Mouse (Mus musculus) gastrocnemius, adult 18-20 months (tissue): Measurements from ENCODE around the gene Capn13. TPM values are rescaled to one million over a fixed set of nuclear protein-coding genes. Genes with fewer than 3 reads are reported as not detected.
"Not testable (repeated sequence)": the region's sequence is repeated elsewhere in the genome, so short reads cannot be mapped to it uniquely, and the experiment has no call there.

ENCODE experiments used
- DNase-seq: peaks from one replicate; pipeline ENCODE4 v3.0.0; 2021; ENCODE audit warnings: low spot score
- total RNA-seq, 2 experiments: library from RNA; stranded (reverse); gene quantifications; 2 replicates each; pipeline ENCODE4 v1.2.3; 2021

The Capn13 gene
- total RNA-seq, 2 experiments from 2014 or later, result not detected

GRCm38 (mm10) chr17:73343632-73344390 is 56.9 kb downstream of the Capn13 start:
- DNase-seq, result no peak

DNA sequence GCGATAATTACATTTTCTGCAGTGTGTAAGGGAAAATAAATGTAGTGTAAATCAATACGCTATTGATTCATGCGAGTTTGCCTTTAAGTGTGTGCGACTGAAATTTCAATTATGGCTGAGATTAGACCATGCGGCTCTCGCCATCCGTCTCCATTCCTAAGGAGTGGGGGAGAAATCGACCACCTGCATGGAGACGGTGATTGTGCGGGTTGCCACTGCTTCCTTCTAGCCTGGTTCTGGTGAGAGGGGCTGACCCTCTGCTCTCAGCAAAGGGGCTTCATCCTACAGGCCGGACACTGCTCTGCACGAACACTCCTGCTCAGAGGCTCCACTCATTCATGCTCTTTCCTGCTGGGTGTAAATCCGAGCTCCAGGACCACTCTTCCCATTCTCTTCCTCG is 58.0 kb downstream of the Capn13 start:
- DNase-seq, result no peak

GRCm38 (mm10) chr17:73329071-73329470 is 71.6 kb downstream of the Capn13 start:
- no peak for DNase-seq

GRCm38 (mm10) chr17:73325314-73325713 is 75.4 kb downstream of the Capn13 start:
- DNase-seq, result no peak

- no peak for DNase-seq
These were observed 75.9 kb downstream of the Capn13 start for GRCm38 (mm10) chr17:73324732-73325131.

DNA sequence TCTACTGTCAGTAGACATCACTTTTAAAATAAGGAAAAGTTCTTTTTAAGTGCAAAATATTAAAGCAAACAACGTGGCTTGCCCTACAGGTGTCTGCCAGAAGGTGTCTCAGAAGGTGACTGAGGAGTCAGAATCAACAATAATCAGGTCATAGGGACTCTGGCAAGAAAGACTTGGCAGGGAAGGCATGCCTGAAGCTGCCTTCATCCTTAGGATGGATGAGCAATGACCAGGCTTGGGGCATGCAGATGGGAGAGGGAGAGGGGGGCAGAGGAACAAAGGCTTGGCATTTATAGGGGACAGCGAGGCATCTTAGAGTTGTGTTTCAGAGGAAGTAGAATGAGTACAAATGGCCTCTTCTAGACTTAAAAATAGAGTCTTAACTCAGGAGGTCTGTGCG is 76.7 kb downstream of the Capn13 start:
- no peak for DNase-seq

DNA sequence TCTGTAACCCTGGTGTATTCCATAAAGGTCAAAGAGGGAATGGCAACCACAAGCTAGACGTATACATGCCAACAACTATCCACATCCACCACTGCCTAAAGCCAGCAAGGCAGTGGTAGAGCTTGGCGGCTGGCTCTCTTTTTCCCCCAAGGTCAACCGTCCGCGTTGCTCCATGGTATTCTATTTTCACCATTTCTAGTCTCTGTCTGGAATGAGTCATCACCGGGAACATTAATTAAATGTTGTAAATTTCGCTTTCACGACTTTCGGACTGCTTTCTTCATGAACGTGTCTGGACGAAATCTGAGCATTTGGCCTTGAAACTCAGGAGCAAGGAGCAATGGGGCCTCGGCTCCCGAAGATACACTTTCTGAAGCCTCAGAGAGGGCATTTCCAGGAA is 85.9 kb downstream of the Capn13 start:
- DNase-seq, result no peak

DNA sequence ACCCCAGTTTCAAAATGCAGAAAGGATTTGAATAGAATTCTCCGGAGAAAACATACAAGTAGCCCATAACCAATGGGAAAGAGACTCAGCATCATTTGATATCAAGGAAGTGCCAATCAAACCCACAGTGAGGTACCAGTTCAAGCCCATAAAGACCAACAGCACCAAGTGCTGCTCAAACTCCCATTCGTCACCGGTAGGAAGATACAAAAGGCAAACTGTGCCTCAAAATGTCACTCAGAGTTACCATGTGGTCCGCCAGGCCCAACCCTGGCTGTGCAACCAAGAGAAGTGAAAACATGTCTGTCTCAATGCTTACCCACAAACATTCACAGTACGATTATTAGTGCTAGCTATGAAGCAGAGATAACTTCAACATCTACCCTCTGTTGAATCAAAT is 89.2 kb downstream of the Capn13 start:
- no peak for DNase-seq

DNA sequence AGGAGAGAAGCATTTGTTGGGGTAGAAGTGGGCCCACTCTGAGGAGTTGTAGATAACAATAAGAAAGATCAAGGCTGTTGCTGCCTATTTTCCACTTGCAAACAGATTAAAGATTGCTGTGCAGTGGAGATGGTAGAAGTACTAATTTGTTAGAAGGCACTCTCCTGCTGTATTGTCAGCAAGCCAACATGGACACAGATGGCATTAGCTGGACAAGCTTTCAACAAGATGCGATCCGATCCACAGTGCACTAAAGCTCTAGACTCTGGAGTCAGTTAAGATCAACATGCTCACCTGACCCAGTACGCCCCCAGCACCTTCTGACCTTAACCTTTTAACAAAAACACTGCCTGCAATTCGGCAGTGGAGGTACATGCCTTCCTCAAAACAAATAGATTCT is 92.0 kb downstream of the Capn13 start:
- DNase-seq, result no peak

DNA sequence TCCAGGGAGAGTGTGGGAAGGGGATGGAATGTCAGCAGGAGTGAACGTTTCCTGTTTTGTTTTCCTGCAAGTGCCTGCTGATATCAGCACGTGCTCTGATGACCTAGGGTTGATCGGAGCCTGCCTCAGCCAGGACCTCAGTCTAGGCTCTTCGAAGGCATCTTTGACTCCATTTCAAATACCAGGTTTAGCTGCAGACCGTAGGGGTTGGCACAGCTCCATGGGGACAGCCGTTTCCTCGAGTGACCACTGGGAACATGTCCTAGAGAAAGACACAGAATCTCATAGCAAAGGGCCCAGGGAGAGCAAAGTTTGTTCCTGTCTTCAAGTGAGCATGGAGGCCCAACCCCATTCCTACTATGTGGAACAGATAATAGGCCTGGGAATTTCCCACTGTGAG is 94.0 kb downstream of the Capn13 start:
- no peak for DNase-seq

DNA sequence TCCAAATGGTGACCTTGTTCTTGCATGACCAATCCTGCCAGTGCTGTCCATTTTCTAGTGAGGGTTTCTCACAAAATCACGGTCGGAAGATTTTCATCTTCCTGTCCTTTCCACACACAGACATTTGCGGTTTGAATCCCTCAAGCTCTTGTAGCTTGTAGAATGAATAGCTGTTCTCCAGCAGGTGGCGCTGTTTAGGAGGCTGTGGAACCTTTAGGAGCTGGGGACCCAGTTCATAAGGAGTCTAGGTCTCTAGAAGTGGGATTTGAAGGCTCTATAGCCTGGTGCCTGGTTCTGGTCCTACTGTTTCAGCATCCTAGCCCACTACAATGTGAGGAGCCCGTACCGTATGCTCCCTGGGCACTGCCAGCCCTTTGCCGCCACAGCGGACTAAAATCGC is 95.0 kb downstream of the Capn13 start:
- DNase-seq, result peak; percentile 28

DNA sequence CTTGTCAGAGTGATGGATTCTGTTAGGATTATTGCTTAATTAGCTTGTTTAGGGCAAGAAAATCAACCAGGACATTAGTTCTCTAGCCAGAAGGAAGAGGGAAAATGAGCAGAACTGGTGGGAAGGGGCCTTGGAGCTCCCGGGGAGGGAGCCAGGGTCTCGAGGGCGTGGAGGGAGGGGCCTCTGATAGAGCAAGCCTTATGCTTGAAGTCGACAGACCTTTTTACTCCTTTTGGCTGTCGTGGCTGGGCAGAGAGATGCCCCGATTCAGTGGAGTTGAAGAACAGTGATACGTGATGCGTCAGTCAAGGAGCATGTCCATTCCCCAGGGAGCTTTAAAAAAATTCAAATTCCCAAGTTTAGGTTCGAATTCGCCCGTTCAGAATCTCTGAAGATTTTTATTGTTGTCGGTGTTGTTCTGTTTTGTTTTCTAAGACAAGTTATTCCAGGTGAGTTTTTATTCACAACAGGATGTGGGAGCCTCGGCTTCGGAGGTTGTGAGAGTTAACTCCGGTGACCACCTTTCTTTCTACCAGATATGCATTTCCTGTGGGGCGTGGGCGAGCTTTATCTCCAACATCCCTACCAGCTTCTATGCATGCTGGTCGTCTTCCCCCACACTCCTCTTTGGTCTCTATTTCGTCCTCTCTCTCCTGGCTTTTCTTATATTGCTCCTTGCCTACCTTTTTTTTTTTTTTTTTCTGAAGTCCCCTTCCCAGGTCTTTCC is 96.4 kb downstream of the Capn13 start:
- no peak for DNase-seq

DNA sequence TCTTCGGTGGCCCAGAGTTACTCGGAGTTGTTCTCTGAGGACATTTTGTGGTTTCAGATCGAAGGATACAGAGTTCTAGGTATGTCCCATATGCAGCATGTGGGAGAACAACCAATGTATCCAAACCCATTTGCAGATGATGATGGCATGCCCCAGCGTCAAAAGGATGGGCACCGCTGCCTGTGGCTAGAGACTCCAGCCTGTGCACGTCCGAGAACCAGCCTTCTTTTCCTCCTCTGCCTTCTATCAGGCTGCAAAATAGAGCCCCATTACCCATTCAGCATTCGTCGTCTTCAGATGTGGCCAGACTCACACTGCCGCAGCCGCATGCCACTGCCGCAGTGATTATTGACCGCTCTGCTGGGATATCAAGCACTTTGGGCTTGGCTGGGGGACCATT is 97.0 kb downstream of the Capn13 start:
- no peak for DNase-seq

- peak; percentile 68 for DNase-seq
These were observed 97.4 kb downstream of the Capn13 start for GRCm38 (mm10) chr17:73303217-73303616.

DNA sequence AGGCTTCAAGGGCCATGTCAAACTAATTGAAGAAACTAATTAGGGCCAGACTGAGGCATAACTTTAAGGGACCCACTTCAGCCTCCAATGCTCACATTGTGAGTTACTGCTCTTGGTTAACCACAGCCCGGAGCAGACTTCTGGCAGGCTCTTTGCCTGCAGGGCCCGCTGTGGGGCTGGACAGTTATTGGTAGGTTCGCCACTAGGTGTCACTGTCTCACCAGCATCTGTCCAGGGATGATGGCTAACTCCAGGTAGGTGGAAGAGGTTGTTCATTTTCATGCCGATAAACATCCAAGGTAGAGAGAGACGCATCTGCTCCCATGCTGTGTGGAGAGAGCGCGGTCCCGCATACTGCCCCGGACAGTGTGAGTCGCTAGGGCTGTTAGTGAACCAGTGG is 98.6 kb downstream of the Capn13 start:
- peak; percentile 73 for DNase-seq

- DNase-seq, result peak; percentile 77
These were observed 99.2 kb downstream of the Capn13 start for GRCm38 (mm10) chr17:73301258-73302050.

- DNase-seq, result no peak
These were observed 100.4 kb downstream of the Capn13 start for GRCm38 (mm10) chr17:73300147-73300880.

GRCm38 (mm10) chr17:73298981-73299380 is 101.7 kb downstream of the Capn13 start:
- DNase-seq, result no peak

- DNase-seq, result peak; percentile 41
These were observed 103.8 kb downstream of the Capn13 start for GRCm38 (mm10) chr17:73296855-73297254.

DNA sequence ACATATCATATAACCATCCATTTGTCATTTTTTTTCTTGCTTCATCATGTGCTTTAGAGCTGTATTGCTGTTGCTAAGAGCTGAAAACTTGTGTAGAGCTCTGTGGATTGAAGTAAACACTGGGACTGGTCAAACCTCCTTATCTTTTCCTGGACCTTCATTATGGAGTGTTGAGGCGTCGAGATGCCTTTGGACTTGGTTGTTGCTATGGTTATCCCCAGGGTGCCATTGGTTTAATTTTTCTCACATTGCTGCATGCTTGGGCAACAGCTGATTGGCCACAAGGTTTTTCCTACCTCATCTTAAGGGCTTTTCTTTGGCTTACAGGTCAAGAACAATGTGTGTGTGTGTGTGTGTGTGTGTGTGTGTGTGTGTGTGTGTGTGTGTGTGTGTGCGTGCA is 107.4 kb downstream of the Capn13 start:
- DNase-seq, result no peak

DNA sequence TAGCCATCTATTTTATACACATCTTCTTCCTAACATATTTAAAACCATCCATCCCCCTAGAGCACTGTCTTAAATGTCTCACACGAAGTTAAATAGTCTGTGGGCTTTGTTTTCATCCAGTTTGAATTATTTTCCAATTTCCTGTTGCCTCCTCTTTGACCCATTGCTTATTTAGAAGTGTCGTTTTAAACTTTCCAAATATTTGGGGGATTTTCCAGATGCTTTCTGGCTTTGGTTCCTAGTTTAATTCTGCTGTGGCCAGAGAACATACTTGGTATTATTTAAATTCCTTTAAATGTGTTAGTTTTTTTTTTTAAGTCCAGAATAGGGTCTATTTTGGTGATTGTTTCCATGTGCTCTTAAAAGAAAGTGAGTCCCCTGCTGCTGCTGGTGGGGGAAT is 116.4 kb downstream of the Capn13 start:
- no peak for DNase-seq

DNA sequence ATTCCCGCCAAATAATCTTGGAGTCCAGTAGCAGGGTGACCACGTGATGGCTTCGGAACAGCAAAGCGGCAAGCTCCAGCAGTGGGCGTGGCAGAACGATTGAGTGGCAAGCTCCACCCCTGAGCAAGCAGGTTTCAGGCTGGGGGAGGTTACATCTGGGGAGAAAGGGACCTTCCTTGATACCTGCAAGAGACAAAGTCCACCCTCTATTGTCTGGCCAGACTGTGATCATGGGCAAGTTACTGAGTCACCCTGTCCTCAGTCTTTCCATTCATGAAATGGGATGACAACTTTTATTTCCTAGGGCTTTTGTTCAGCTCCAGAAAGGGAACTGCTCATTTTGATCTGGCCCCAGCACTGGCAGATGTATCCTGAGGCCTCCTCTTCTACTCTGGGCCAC is 118.0 kb downstream of the Capn13 start:
- not testable (repeated sequence) for DNase-seq
